8 mouse cellular contexts compared by ENCODE assay signal in genomic region chr19:4037788-4038232, GRCm38 (mm10). TPM values are rescaled to one million over a fixed set of nuclear protein-coding genes. Genes with fewer than 3 reads are reported as not detected.
DNase-seq lines count a peak whose midpoint lies in the region; ATAC-seq and TF ChIP-seq lines count a peak whose summit lies in the region.

Gene Gstp1 (minus strand): TSS chr19:4037985.

- peak within 1 kb of the TSS; percentile 67 for H3K4me2 ChIP-seq in forebrain, embryonic 14.5 days (ENCODE audit: low read length)
- peak within 1 kb of the TSS; percentile 83 for H3K4me2 ChIP-seq in liver, embryonic 15.5 days
- H3K4me2 ChIP-seq in neural tube, embryonic 12.5 days (replicated peaks), result peak within 1 kb of the TSS; percentile 79
- peak within 1 kb of the TSS; percentile 74 for H3K4me2 ChIP-seq in stomach, postnatal 0 days (replicated peaks; ENCODE audit: low read depth)

- H3K9me3 ChIP-seq in ES-Bruce4 (replicated peaks; ENCODE audit: control insufficient read depth, insufficient read depth, low read length, poor library complexity, severe bottlenecking), result no peaks in the 10 kb centered on the region
- no peaks in the 10 kb centered on the region for H3K9me3 ChIP-seq in forebrain, embryonic 14.5 days (replicated peaks; ENCODE audit: control insufficient read depth, low read length)
- H3K9me3 ChIP-seq in liver, embryonic 15.5 days (replicated peaks), result no peaks in the 10 kb centered on the region
- no peaks in the 10 kb centered on the region for H3K9me3 ChIP-seq in neural tube, embryonic 12.5 days
- H3K9me3 ChIP-seq in stomach, postnatal 0 days (ENCODE audit: control insufficient read depth, low read length), result no peaks in the 10 kb centered on the region

- H3K27me3 ChIP-seq in ES-Bruce4 (ENCODE audit: control insufficient read depth, insufficient read depth, low read length, poor library complexity, severe bottlenecking), result no peaks in the 10 kb centered on the region
- no peaks in the 10 kb centered on the region for H3K27me3 ChIP-seq in forebrain, embryonic 14.5 days (replicated peaks; ENCODE audit: control insufficient read depth, insufficient read depth, low read length)
- H3K27me3 ChIP-seq in liver, embryonic 15.5 days, result no peaks in the 10 kb centered on the region
- no peaks in the 10 kb centered on the region for H3K27me3 ChIP-seq in neural tube, embryonic 12.5 days (replicated peaks)
- H3K27me3 ChIP-seq in stomach, postnatal 0 days (ENCODE audit: control insufficient read depth, insufficient read depth, low read length), result no peaks in the 10 kb centered on the region

- no peak for TF ChIP-seq CTCF in ES-Bruce4 (IDR thresholded peaks at IDR 0.05; ENCODE audit: low read depth, low read length)
- peak; percentile 63 for TF ChIP-seq CTCF in stomach, postnatal 0 days (IDR thresholded peaks at IDR 0.05; ENCODE audit: low read depth)

- WGBS in forebrain, embryonic 14.5 days, result under 1% methylated on average over 26 of the region's 26 CpGs
- 0% methylated on average over 26 of the region's 26 CpGs for WGBS in liver, embryonic 15.5 days (ENCODE audit: insufficient replicate concordance)
- under 1% methylated on average over 26 of the region's 26 CpGs for WGBS in neural tube, embryonic 12.5 days
- under 1% methylated on average over 25 of the region's 26 CpGs for WGBS in stomach, postnatal 0 days

- H3K9ac ChIP-seq in ES-Bruce4 (ENCODE audit: low read depth, poor library complexity, severe bottlenecking), result peak within 1 kb of the TSS; percentile 68
- H3K9ac ChIP-seq in forebrain, embryonic 14.5 days (ENCODE audit: low read length), result peak within 1 kb of the TSS; percentile 77
- H3K9ac ChIP-seq in liver, embryonic 15.5 days, result peak within 1 kb of the TSS; percentile 71
- peak within 1 kb of the TSS; percentile 67 for H3K9ac ChIP-seq in neural tube, embryonic 12.5 days
- H3K9ac ChIP-seq in stomach, postnatal 0 days (ENCODE audit: low read length), result peak within 1 kb of the TSS; percentile 80

- DNase-seq in cerebellum, adult 11 months, result peak; percentile 75
- peak; percentile 84 for DNase-seq in forebrain, embryonic 14.5 days (ENCODE audit: low spot score)
- DNase-seq in heart, postnatal 10 days, result peak; percentile 92
- peak; percentile 91 to 93 for DNase-seq in kidney, postnatal 4 days
- peak; percentile 89 for DNase-seq in stomach, postnatal 0 days (ENCODE audit: low spot score)

- ATAC-seq in forebrain, embryonic 14.5 days, result peak; percentile 91
- ATAC-seq in liver, embryonic 15.5 days (ENCODE audit: insufficient read depth), result peak; percentile 66
- peak; percentile 82 for ATAC-seq in neural tube, embryonic 12.5 days (ENCODE audit: low FRiP score, low read depth)
- peak; percentile 70 for ATAC-seq in stomach, postnatal 0 days (ENCODE audit: low FRiP score, low TSS enrichment)

- H3K27ac ChIP-seq in ES-Bruce4 (ENCODE audit: insufficient read depth, low read length), result no peak within 1 kb of the TSS
- H3K27ac ChIP-seq in forebrain, embryonic 14.5 days (ENCODE audit: low read depth, low read length), result peak within 1 kb of the TSS; percentile 44; the same call in 1 of the 2 replicates
- peak within 1 kb of the TSS; percentile 66 for H3K27ac ChIP-seq in liver, embryonic 15.5 days (replicated peaks)
- H3K27ac ChIP-seq in neural tube, embryonic 12.5 days, result 0 out of 2 replicates have a peak within 1 kb of the TSS, but pooled peaks have one; percentile 26
- H3K27ac ChIP-seq in stomach, postnatal 0 days (replicated peaks), result peak within 1 kb of the TSS; percentile 88

- H3K4me3 ChIP-seq in ES-Bruce4 (ENCODE audit: low read depth, low read length), result peak within 1 kb of the TSS; percentile 87
- H3K4me3 ChIP-seq in forebrain, embryonic 14.5 days (ENCODE audit: low read depth, low read length), result peak within 1 kb of the TSS; percentile 55
- H3K4me3 ChIP-seq in liver, embryonic 15.5 days (replicated peaks), result peak within 1 kb of the TSS; percentile 65
- peak within 1 kb of the TSS; percentile 53 for H3K4me3 ChIP-seq in neural tube, embryonic 12.5 days
- peak within 1 kb of the TSS; percentile 64 for H3K4me3 ChIP-seq in stomach, postnatal 0 days (ENCODE audit: low read depth, low read length)

- no peaks in the 10 kb centered on the region for H3K36me3 ChIP-seq in ES-Bruce4 (ENCODE audit: control insufficient read depth, insufficient read depth, low read length, poor library complexity, severe bottlenecking)
- H3K36me3 ChIP-seq in forebrain, embryonic 14.5 days (ENCODE audit: control insufficient read depth, insufficient read depth, low read length), result 0 out of 2 replicates have a peak, but pooled peaks cover 2% of the 10 kb centered on the region
- H3K36me3 ChIP-seq in liver, embryonic 15.5 days (replicated peaks), result 0 out of 2 replicates have a peak, but pooled peaks cover 5% of the 10 kb centered on the region
- 0 out of 2 replicates have a peak, but pooled peaks cover 2% of the 10 kb centered on the region for H3K36me3 ChIP-seq in neural tube, embryonic 12.5 days
- no peaks in the 10 kb centered on the region for H3K36me3 ChIP-seq in stomach, postnatal 0 days (ENCODE audit: control insufficient read depth, insufficient read depth, low read length)

- H3K4me1 ChIP-seq in ES-Bruce4 (ENCODE audit: control insufficient read depth, insufficient read depth, low read length), result no peaks in the 10 kb centered on the region
- H3K4me1 ChIP-seq in forebrain, embryonic 14.5 days (ENCODE audit: control insufficient read depth, insufficient read depth, low read length), result peaks cover 2% of the 10 kb centered on the region; the same call in 1 of the 2 replicates
- H3K4me1 ChIP-seq in liver, embryonic 15.5 days (replicated peaks), result peaks cover 41% of the 10 kb centered on the region
- H3K4me1 ChIP-seq in neural tube, embryonic 12.5 days, result peaks cover 9% of the 10 kb centered on the region
- no peaks in the 10 kb centered on the region for H3K4me1 ChIP-seq in stomach, postnatal 0 days (replicated peaks; ENCODE audit: control insufficient read depth, insufficient read depth)

- TF ChIP-seq POLR2A in ES-Bruce4 (IDR thresholded peaks at IDR 0.05; ENCODE audit: insufficient read depth, low read length), result peak; percentile 69

- TF ChIP-seq EP300 in ES-Bruce4 (IDR thresholded peaks at IDR 0.05; ENCODE audit: insufficient read depth, low read depth, low read length), result no peak
- no peak for TF ChIP-seq EP300 in stomach, postnatal 0 days (optimal IDR thresholded peaks at IDR 0.05)

- intact Hi-C loops in heart, postnatal 10 days (cut with DNase I), result no loop called here

RNA-seq across cellular contexts. Expression of gene Gstp1, which starts in this region (rescaled TPM):
- polyA plus RNA-seq in ES-Bruce4 (2011; ENCODE audit: insufficient read depth, insufficient read length, low read depth, missing spikeins), result 119 and 155 TPM in 2 replicates
- 369 and 398 TPM in 2 replicates for polyA plus RNA-seq in forebrain, embryonic 14.5 days (2014; fragmentation: Nextera tagmentation; extraction: Ambion mirVana)
- 100 to 1,000 TPM; 270 to 278 TPM for total RNA-seq in heart, postnatal 10 days (2021)
- 752 and 794 TPM in 2 replicates for polyA plus RNA-seq in liver, embryonic 15.5 days (2015; fragmentation: Nextera tagmentation; extraction: Ambion mirVana)
- polyA plus RNA-seq in neural tube, embryonic 12.5 days (2016; fragmentation: Nextera tagmentation; extraction: Ambion mirVana), result 349 and 353 TPM in 2 replicates
- 1,012 and 1,081 TPM in 2 replicates for polyA plus RNA-seq in stomach, postnatal 0 days (2015; fragmentation: Nextera tagmentation; extraction: Ambion mirVana)
